Comparison of ENCODE assay signal across 8 mouse cellular contexts in the genomic region with DNA sequence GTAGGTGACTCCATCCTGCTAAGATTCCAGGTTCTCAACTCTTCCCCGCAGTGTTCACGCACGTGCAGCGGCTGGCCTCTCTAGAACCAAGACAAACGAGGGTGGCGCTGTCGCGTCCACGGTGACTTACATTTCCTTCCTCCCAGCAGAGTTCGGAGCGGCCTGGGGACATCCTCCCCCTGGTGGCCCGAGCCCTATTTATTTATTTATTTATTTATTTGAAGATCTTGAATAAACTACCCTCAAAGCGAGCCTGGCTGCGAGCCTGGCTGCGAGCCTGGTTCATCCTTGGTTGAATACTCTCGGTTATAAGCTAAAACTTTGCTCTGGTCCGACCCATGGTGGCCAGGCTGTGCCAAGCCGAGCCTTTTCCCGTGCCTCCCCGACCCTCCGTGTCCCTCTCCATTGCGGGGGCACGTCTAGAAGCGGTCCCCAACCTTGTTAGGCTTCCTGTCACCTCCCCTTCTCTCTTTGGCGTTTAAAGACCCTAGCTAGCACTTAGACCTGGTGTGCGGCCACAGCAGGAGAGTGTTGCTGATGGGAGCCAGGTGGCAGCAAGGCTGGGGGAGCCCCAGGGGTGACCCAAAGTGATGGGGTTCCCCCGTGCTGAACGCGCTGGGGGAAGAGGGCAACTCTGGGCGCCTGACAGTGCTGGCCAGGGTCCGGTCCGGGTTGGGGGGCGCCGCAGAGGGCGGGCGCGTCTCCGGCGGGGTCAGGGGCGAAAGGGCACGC. TPM values are rescaled to one million over a fixed set of nuclear protein-coding genes. Genes with fewer than 3 reads are reported as not detected.
A peak's percentile ranks its signal among the peaks of the same experiment; 100 is the strongest.
DNase-seq lines count a peak whose midpoint lies in the region; ATAC-seq lines count a peak whose summit lies in the region.

No protein-coding gene starts in this region.

- H3K36me3 ChIP-seq in forebrain, embryonic 14.5 days (ENCODE audit: control insufficient read depth, insufficient read depth, low read length): no peaks in the 10 kb centered on the region
- H3K36me3 ChIP-seq in intestine, embryonic 14.5 days (ENCODE audit: control insufficient read depth, insufficient read depth, low read length): no peaks in the 10 kb centered on the region
- no peaks in the 10 kb centered on the region for H3K36me3 ChIP-seq in liver, embryonic 16.5 days (ENCODE audit: control insufficient read depth, insufficient read depth)

- WGBS in forebrain, embryonic 14.5 days: under 1% methylated on average over 35 of the region's 41 CpGs
- WGBS in intestine, embryonic 14.5 days: 3% methylated on average over 38 of the region's 41 CpGs
- WGBS in liver, embryonic 16.5 days (ENCODE audit: insufficient replicate concordance): 1% methylated on average over 34 of the region's 41 CpGs

- H3K27me3 ChIP-seq in forebrain, embryonic 14.5 days (replicated peaks; ENCODE audit: control insufficient read depth, insufficient read depth, low read length): peaks cover 66% of the 10 kb centered on the region
- peaks cover 57% of the 10 kb centered on the region for H3K27me3 ChIP-seq in intestine, embryonic 14.5 days (replicated peaks; ENCODE audit: control insufficient read depth, insufficient read depth, low read length)
- peaks cover 69% of the 10 kb centered on the region for H3K27me3 ChIP-seq in liver, embryonic 16.5 days (ENCODE audit: control insufficient read depth, insufficient read depth, low read depth, low read length)

- H3K9me3 ChIP-seq in forebrain, embryonic 14.5 days (replicated peaks; ENCODE audit: control insufficient read depth, low read length): no peaks in the 10 kb centered on the region
- H3K9me3 ChIP-seq in intestine, embryonic 14.5 days (ENCODE audit: control insufficient read depth, low read length): peaks cover 4% of the 10 kb centered on the region; the same call in 1 of the 2 replicates
- H3K9me3 ChIP-seq in liver, embryonic 16.5 days (replicated peaks; ENCODE audit: control insufficient read depth, low read length): no peaks in the 10 kb centered on the region

- H3K27ac ChIP-seq in forebrain, embryonic 14.5 days (ENCODE audit: low read depth, low read length): no peak overlapping the region
- no peak overlapping the region for H3K27ac ChIP-seq in intestine, embryonic 14.5 days (ENCODE audit: low read depth)
- peak overlapping the region; percentile 69 for H3K27ac ChIP-seq in liver, embryonic 16.5 days (ENCODE audit: low read length)

- H3K4me1 ChIP-seq in forebrain, embryonic 14.5 days (ENCODE audit: control insufficient read depth, insufficient read depth, low read length): peaks cover 30% of the 10 kb centered on the region
- peaks cover 38% of the 10 kb centered on the region for H3K4me1 ChIP-seq in intestine, embryonic 14.5 days (replicated peaks; ENCODE audit: control insufficient read depth, insufficient read depth, low read length)
- H3K4me1 ChIP-seq in liver, embryonic 16.5 days (ENCODE audit: control insufficient read depth, low read depth, low read length): peaks cover 14% of the 10 kb centered on the region; the same call in 1 of the 2 replicates

- H3K9ac ChIP-seq in forebrain, embryonic 14.5 days (ENCODE audit: low read length): peak overlapping the region; percentile 37; the same call in 1 of the 2 replicates
- peak overlapping the region; percentile 16; the same call in 1 of the 2 replicates for H3K9ac ChIP-seq in intestine, embryonic 14.5 days (ENCODE audit: low read length)
- H3K9ac ChIP-seq in liver, embryonic 16.5 days (ENCODE audit: low read depth, low read length): 0 out of 2 replicates have a peak overlapping the region, but pooled peaks have one; percentile 20

- peak overlapping the region; percentile 47 for H3K4me2 ChIP-seq in forebrain, embryonic 14.5 days (ENCODE audit: low read length)
- H3K4me2 ChIP-seq in intestine, embryonic 14.5 days (ENCODE audit: low read length): peak overlapping the region; percentile 80
- peak overlapping the region; percentile 47 for H3K4me2 ChIP-seq in liver, embryonic 16.5 days (ENCODE audit: low read depth, low read length)

- H3K4me3 ChIP-seq in forebrain, embryonic 14.5 days (ENCODE audit: low read depth, low read length): peak overlapping the region; percentile 11; the same call in 1 of the 2 replicates
- H3K4me3 ChIP-seq in intestine, embryonic 14.5 days (ENCODE audit: low read depth, low read length): peak overlapping the region; percentile 34
- H3K4me3 ChIP-seq in liver, embryonic 16.5 days (ENCODE audit: low read depth, low read length): peak overlapping the region; percentile 33

- peak; percentile 24 for ATAC-seq in forebrain, embryonic 14.5 days
- peak; percentile 38; the same call in 1 of the 2 replicates for ATAC-seq in intestine, embryonic 14.5 days (replicated peaks; ENCODE audit: low FRiP score, low TSS enrichment, low read depth)
- no peak for ATAC-seq in liver, embryonic 16.5 days (ENCODE audit: low read depth)
- no peak for ATAC-seq in erythroblast, adult 5-6 weeks (replicated peaks; ENCODE audit: low FRiP score, poor library complexity, severe bottlenecking)

- peak; percentile 37 to 57 for DNase-seq in heart, adult 18-20 months
- DNase-seq in heart, adult 9 months (ENCODE audit: low spot score in 2 of 2): no peak
- peak; percentile 10 for DNase-seq in adrenal gland, adult 8-10 months
- DNase-seq in forebrain, embryonic 14.5 days (ENCODE audit: low spot score): peak; percentile 73
- peak; percentile 86 for DNase-seq in intestine, embryonic 14.5 days (ENCODE audit: low spot score)
- peak; percentile 81 for DNase-seq in neural tube, embryonic 10.5 days (ENCODE audit: extremely low spot score, low spot score)

RNA-seq across cellular contexts. Expression of a gene that starts 8.1 kb away (rescaled TPM):
- not detected for total RNA-seq in heart, adult 18-20 months (2021)
- total RNA-seq in adrenal gland, adult 8-10 months (2022): not detected
- not detected in 2 replicates for polyA plus RNA-seq in forebrain, embryonic 14.5 days (2014; fragmentation: Nextera tagmentation; extraction: Ambion mirVana)
- not detected in 2 replicates for polyA plus RNA-seq in intestine, embryonic 14.5 days (2014; fragmentation: Nextera tagmentation; extraction: Ambion mirVana)
- not detected in 2 replicates for polyA plus RNA-seq in liver, embryonic 16.5 days (2015; fragmentation: Nextera tagmentation; extraction: Ambion mirVana)
- total RNA-seq in erythroblast, adult 5-6 weeks (2015; ENCODE audit: low replicate concordance): not detected in 2 replicates
- total RNA-seq in erythroblast, adult 5-6 weeks (2017; ENCODE audit: low replicate concordance): not detected in 2 replicates

RNA-seq across cellular contexts. Expression of a gene that starts 48.9 kb away (rescaled TPM):
- total RNA-seq in heart, adult 18-20 months (2021): not detected
- under 1 TPM in 1 of 4 experiments, not detected in 3; 0.22 TPM for total RNA-seq in adrenal gland, adult 8-10 months (2022)
- not detected in 2 replicates for polyA plus RNA-seq in forebrain, embryonic 14.5 days (2014; fragmentation: Nextera tagmentation; extraction: Ambion mirVana)
- not detected in 2 replicates for polyA plus RNA-seq in intestine, embryonic 14.5 days (2014; fragmentation: Nextera tagmentation; extraction: Ambion mirVana)
- polyA plus RNA-seq in liver, embryonic 16.5 days (2015; fragmentation: Nextera tagmentation; extraction: Ambion mirVana): 0.99 and 1.5 TPM in 2 replicates
- total RNA-seq in erythroblast, adult 5-6 weeks (2015; ENCODE audit: low replicate concordance): 0.21 and 11.1 TPM in 2 replicates
- total RNA-seq in erythroblast, adult 5-6 weeks (2017; ENCODE audit: low replicate concordance): 1.5 and 6.0 TPM in 2 replicates

RNA-seq across cellular contexts. Expression of a gene that starts 59.1 kb away (rescaled TPM):
- total RNA-seq in heart, adult 18-20 months (2021): not detected
- under 1 TPM in 1 of 4 experiments, not detected in 3; 0.49 TPM for total RNA-seq in adrenal gland, adult 8-10 months (2022)
- polyA plus RNA-seq in forebrain, embryonic 14.5 days (2014; fragmentation: Nextera tagmentation; extraction: Ambion mirVana): not detected in 2 replicates
- not detected in 2 replicates for polyA plus RNA-seq in intestine, embryonic 14.5 days (2014; fragmentation: Nextera tagmentation; extraction: Ambion mirVana)
- polyA plus RNA-seq in liver, embryonic 16.5 days (2015; fragmentation: Nextera tagmentation; extraction: Ambion mirVana): not detected in 2 replicates
- not detected in 2 replicates for total RNA-seq in erythroblast, adult 5-6 weeks (2015; ENCODE audit: low replicate concordance)
- total RNA-seq in erythroblast, adult 5-6 weeks (2017; ENCODE audit: low replicate concordance): not detected in 2 replicates

Comparison
In these comparisons a context has a peak if more than half of its experiments do, and no peak if none do; other contexts are left out.
1. DNase-seq: peak in heart, adult 18-20 months (2 of 2), adrenal gland, adult 8-10 months (single experiment), forebrain, embryonic 14.5 days (single experiment), intestine, embryonic 14.5 days (single experiment) and neural tube, embryonic 10.5 days (single experiment); none in heart, adult 9 months (0 of 2).
2. ATAC-seq: peak in forebrain, embryonic 14.5 days (single experiment) and intestine, embryonic 14.5 days (single experiment); none in liver, embryonic 16.5 days (single experiment) and erythroblast, adult 5-6 weeks (single experiment).
3. Peak in every context shown above with its lines, with median percentiles within 50 percentile points of each other: H3K4me2 ChIP-seq, H3K4me3 ChIP-seq and H3K9ac ChIP-seq.